Mouse (Mus musculus) mouse embryonic stem cell (cell line): ENCODE data around the gene Gstp2.

ENCODE experiments used
- in situ Hi-C, 2 experiments: fragments of 300-500 bp; cut with MboI; formaldehyde crosslinking; loops; 1 replicate in 1 of 2; 3 replicates in 1 of 2; pipeline ENCODE4 v1.14.3; 2019 to 2020; ENCODE audit warnings: low sequenced_read_pairs in 2 of 2, low pct_unique_long_range_greater_than_20kb in 1 of 2, mixed read lengths in 1 of 2; ENCODE audit not compliant: unreplicated experiment in 1 of 2

Gene Gstp2

GRCm38 (mm10) chr19:4027576-4027975 is 18.2 kb downstream of the Gstp2 start:
- in situ Hi-C loops, result no loop called here

- in situ Hi-C loops, result no loop called here
Observed at GRCm38 (mm10) chr19:4023185-4023584, 22.6 kb downstream of the Gstp2 start.

GRCm38 (mm10) chr19:4018743-4019583 is 26.9 kb downstream of the Gstp2 start:
- in situ Hi-C loops, result no loop called here

DNA sequence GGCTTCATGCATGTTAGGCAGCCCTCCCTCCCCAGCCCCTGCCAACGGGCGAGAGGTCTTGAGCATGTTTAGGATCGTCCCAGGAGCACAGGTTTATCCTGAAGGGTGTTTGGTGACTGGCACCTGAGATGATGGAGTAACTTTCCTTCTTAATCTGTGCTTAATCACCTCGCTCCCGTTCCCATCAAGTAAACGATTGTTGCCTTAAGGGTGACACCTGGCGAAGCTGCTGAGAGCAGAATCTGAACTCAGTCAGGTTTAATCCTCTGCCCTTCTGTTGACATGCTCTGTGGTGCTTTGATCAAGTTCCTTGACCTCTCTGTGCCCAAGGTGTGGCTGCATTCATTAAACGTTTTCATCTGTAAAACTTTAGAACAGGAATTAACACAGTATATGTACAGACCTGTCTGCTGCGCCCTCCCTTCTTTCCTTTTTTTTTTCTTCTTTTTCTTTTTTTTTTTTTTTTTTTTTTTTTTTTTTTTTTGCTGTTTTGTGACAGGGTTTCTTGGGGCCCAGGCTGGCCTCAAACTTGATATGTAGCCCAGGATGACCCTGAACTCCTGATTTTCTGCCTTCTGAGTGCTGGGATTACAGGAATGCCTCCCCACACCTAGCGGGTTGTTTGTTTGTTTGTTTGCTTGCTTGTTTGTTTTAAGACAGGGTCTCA is 27.8 kb downstream of the Gstp2 start:
- in situ Hi-C loops, result no loop called here

DNA sequence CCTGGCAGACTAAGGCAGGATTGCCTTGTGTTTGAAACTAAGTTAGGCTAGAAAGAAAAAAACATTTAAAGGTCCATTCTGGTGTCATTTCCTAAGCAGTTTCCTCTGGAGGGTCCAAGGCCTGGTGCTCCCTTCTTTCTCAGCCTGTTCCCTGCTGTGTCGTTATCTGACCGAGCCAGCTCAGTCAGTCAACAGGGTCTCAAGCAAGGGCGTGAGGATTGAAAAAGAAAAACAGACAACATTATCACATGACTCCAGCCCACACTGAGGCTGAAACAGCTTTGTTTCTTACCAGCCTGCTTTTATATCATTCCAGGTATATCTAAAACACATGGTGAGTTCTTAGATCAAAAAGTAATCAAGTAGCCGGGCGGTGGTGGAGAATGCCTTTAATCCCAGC is 30.2 kb downstream of the Gstp2 start:
- in situ Hi-C loops, result no loop called here

DNA sequence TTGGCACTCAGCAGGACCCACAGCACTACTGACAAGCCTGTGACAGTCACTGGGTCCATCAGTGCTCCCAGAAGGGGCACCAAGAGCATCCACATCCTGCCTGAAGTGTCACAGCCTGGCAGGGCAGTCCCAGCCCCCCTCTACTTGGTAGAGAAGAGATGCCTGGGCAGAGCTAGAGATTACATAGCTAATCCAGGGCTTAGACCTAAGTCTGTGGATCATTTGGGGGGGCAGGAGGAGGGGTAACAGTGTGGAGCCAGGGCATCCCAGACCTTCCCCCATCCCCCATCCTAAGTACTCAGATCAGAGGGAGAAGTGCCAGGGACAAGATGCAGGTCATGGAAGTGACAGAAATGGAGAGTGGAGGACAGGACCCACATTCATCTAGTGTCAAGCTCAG is 31.0 kb downstream of the Gstp2 start:
- in situ Hi-C loops, result loop anchor here in 1 of 2 experiments (5.0 kb wide), 1 partner anchor 32 kb away; the partner anchor contains the start of gene Gstp2

- in situ Hi-C loops, result loop anchor here in 1 of 2 experiments (5.0 kb wide), 1 partner anchor 34 kb away; the partner anchor contains the start of gene Gstp2
Observed at GRCm38 (mm10) chr19:4013066-4013465, 32.8 kb downstream of the Gstp2 start.

GRCm38 (mm10) chr19:4012432-4013022 is 33.3 kb downstream of the Gstp2 start, which contains the start of gene Ndufv1:
TSS of gene Ndufv1 (minus strand) at chr19:4012806.
- in situ Hi-C loops, result loop anchor here in 1 of 2 experiments (5.0 kb wide), 1 partner anchor 35 kb away; the partner anchor contains the start of gene Gstp2

DNA sequence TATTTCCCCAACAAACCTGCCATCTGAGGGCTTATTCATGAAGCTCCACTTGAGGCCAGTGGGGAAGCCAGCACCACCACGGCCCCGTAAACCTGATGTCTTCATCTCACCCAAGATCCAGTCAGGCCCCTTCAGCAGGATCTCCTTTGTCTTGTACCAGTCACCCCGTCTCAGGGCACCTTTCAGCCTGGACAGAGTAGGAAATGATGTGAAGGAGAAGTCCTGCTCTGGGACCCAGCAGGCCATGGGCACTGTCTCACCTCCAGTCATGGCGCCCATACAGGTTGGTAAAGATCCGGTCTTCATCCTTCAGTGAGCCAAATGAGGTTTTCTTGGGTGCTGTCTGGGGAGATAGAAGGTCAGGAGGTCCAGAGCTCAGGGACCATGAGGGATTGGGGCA is 34.7 kb downstream of the Gstp2 start:
- in situ Hi-C loops, result loop anchor here in 1 of 2 experiments (5.0 kb wide), 1 partner anchor 36 kb away; the partner anchor contains the start of gene Gstp2

DNA sequence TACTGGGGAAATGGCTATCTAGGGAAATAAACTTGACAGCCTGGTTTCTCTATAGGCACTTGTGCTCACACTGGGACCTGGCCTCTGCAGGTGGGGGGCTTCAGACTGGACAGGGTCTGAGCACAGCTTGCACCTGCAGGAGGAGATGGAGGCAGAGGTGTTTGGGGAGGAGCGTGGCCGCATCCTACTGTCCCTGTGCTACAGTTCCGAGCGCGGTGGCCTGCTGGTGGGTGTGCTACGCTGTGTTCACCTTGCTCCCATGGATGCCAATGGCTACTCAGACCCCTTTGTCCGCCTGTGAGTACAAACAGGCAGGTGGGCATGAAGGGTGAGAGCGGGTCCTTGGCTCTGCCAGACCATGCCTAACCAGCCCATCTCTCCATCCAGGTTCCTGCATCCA is 39.9 kb downstream of the Gstp2 start:
- in situ Hi-C loops, result no loop called here

GRCm38 (mm10) chr19:4005091-4005490 is 40.7 kb downstream of the Gstp2 start:
- in situ Hi-C loops, result no loop called here

GRCm38 (mm10) chr19:4004331-4004730 is 41.5 kb downstream of the Gstp2 start:
- in situ Hi-C loops, result no loop called here

- in situ Hi-C loops, result no loop called here
Observed at GRCm38 (mm10) chr19:4003641-4004040, 42.2 kb downstream of the Gstp2 start.

GRCm38 (mm10) chr19:4003112-4003511 is 42.7 kb downstream of the Gstp2 start, which contains the start of gene Doc2g:
TSS of gene Doc2g (plus strand) at chr19:4003313.
- in situ Hi-C loops, result no loop called here

- in situ Hi-C loops, result no loop called here
Observed at GRCm38 (mm10) chr19:4001752-4002151, 44.1 kb downstream of the Gstp2 start.

DNA sequence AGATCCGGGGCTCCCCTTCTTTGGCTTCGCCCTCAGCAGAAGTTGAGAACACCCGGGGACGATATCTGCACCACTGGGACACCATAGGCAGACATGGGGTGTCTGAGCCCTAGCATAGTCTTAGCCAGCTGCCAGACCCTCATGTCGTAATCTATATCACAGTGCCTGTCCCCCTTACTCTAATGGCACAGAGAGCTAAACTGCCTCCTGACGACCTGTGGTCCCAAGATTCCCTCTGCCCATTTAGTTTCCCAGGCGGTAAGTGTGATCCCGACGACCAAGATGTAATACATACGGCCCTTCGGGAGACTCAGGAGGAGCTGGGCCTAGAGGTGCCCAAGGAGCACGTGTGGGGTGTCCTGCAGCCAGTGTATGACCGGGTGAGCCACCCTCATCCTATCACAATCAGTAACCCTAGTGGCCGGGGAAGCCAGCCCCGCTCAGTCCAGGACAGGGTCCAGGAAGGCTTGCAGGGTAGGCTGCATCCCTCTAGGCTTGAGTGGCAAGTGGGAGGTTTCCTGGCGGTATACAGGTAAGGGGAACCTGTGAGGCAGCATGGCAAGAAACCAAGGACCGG is 44.8 kb downstream of the Gstp2 start:
- in situ Hi-C loops, result no loop called here

- in situ Hi-C loops, result no loop called here
Observed at GRCm38 (mm10) chr19:4000119-4000900, 45.5 kb downstream of the Gstp2 start, which contains the start of the genes Nudt8 and Gm49405. TSS of gene Nudt8 (plus strand) at chr19:4000580. TSS of gene Gm49405 (plus strand) at chr19:4000626.
